Mouse (Mus musculus) 416B (cell line): ENCODE measurements around the gene Lin52.

Experiments used
- DNase-seq: peaks from one replicate; pipeline ENCODE4 v3.0.0; 2011; ENCODE audit warnings: low read depth

Lin52 gene

DNA sequence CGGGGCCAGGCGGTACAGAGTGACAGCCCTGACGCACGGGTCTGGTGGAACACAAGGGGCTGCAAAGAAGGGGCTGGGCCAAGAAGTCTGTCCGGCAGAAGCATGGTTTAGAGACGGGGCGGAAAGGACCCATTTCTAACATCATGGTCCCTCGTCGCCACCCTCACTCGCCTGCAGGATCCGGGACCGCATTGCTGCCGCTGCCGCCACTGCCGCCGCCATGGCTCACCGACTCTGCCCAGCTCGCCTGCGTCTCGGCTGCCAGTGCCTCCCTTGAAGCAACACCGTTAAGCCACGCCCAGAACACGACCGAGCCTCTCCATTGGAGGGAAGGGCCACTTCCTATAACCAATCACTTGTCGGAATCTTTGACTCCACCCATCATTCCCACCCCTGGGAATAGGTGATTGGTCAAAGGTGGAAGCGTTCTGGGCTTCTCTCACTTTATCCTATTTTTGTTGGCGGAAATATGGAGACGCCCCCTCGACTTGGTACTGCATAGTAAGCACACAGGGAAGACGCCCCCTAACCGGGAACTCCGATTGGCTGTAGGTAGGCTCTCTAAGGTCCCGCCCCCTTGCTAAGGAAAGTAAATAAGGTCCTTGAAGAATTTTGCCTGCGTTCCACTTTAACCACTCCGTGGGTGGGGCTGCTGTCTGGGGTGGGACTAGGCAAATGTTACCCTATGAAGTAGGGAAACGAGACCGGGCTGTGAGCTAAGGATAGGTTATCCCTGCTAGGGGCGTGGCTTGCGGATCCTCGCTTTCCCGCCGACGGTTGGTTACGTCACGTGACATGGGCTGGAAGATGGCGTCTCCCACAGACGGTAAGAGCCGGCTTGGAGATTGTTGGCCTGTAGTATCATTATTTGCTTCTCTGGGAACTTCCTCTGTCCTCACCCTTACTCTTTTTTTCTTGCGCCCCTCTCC is at the start of gene Lin52, which contains the start of gene Aldh6a1:
Gene Lin52, plus strand, starts transcription at position 705 of the 929 bp plus-strand sequence.
Gene Aldh6a1, minus strand, starts transcription at position 287 of the 929 bp plus-strand sequence.
- peak; percentile 100 for DNase-seq

DNA sequence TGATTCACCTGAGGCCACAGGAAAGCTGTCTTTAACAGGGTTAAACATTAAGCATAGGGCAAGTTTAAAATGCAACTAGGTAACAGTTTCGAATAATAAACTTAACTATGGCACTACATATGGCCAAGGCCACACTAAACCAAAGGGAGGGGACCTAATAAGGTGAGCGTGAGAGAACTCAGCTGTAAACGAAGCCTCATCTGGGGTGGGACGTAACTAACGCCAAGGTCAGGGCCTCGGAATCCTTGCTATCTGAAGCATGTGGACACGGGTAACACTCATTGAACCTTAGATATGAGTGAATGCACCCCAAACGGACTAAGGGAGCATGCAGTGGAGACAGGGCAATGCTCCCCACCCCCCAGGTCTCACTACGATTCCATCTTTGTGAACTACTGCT is 48.3 kb upstream of the Lin52 start:
- DNase-seq: no peak

DNA sequence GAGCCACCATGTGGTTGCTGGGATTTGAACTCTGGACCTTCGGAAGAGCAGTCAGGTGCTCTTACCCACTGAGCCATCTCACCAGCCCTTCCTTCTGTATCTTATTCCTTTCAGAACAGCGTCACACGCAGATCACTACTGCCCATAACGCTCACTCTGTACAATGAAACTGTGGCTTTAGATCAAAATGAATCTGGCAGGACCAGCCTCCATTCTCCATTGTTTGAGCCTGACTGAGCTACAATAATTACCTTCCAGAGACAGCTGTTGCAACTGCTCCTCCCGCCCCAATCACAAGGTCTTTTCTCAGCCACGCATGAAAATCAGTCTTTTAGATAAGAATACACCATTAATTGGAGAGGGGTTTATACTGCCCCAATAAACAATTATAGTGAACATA is 46.7 kb upstream of the Lin52 start:
- DNase-seq: no peak

DNA sequence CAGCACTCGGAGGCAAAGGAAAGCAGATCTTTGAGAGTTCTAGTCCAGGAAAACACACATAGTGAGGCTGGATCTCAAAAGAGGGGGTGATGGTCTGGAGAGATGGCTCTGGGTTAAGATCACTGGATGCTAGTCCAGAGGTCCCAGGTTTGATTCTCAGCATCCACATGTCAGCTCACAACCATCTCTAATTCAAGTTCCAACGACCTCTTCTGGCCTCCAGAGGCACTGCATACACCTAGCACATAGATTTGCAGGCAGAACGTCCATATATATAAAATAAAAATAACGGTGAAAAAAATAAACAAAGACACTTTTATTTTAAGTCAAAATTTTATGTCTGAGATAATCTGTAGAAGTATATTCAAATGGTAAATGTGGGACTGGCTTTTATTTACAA is 44.0 kb upstream of the Lin52 start:
- DNase-seq: peak; percentile 37

DNA sequence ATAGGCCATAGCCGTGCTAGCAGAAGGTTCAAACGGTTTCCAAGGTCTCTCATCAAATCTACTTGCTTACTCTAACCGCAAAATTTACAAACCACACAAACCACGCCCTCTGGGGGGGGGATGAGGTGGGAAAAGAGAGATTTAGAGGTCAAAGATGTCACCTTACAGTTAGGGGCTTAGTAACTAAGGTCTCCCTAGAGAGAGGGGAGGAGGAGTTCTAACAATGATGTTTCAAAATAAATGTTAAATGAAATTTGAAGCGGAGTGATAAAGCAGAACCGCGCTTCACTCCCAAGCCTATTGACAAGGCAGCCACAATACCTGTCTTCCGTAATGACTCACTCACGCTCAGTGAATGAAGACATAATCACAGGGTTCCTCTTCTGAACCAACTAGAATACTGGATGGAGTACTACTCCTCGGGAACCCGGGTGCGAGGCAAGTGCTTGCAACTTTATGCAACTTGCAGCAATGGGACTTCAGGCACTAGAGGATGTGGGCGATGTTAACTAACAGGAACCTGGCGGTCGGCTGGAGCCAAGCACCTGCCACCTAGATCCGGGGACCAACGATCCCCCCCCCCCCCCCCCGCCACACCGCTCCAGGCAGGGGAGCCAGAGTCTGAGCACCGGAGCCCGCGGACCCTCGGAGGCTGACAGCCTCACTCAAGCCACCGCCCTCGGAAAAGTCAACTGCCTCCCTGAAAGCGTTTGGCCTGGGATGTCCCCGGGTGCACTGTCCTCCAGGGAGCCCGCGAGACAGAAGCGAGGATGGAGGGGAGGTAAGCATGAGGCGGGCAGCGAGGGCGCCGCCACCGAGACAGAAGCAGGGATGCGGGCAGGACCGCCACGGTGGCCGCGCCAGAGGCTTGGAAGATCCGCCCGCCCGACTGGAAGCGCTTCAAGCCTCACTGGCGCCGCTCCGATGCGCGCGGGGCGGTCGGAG is 43.1 kb upstream of the Lin52 start:
- DNase-seq: peak; percentile 84

DNA sequence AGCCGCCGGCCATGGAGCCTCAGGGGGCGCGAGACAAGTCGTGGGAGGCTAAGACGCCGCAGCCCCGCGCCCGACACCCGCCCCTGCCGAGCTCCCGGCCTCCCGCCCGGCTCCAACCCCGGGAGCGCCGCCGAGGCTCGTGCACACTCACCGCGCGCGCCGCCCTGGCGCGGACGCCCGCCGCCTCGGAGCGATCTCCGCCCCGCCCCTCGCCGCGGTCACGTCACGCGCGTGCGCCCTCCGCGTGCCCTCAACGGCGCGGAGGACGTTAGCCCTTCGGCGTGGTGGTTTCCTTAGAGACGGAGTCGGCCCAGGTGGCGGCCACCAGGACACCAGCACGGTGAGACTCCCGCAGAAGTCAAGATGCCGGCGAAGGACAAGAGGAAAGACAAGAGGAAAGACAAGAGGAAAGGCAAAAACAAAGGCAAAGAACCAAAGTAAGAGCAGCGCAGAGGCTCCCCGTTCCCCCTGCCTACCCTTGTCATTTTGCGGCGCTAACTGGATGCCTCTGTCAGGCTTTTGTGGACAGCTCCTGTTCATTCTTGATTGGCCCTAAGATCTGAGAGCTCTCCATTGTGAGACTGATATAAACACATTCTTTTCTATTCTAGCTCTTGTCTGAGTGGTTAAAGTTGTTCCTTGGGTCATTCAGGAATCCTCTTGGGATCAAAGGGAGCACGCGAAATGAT is 42.3 kb upstream of the Lin52 start, which contains the start of the genes Entpd5 and Bbof1:
Gene Entpd5, minus strand, starts transcription at position 211 of the 689 bp plus-strand sequence.
Gene Bbof1, plus strand, starts transcription at position 253 of the 689 bp plus-strand sequence.
- DNase-seq: peak; percentile 76

DNA sequence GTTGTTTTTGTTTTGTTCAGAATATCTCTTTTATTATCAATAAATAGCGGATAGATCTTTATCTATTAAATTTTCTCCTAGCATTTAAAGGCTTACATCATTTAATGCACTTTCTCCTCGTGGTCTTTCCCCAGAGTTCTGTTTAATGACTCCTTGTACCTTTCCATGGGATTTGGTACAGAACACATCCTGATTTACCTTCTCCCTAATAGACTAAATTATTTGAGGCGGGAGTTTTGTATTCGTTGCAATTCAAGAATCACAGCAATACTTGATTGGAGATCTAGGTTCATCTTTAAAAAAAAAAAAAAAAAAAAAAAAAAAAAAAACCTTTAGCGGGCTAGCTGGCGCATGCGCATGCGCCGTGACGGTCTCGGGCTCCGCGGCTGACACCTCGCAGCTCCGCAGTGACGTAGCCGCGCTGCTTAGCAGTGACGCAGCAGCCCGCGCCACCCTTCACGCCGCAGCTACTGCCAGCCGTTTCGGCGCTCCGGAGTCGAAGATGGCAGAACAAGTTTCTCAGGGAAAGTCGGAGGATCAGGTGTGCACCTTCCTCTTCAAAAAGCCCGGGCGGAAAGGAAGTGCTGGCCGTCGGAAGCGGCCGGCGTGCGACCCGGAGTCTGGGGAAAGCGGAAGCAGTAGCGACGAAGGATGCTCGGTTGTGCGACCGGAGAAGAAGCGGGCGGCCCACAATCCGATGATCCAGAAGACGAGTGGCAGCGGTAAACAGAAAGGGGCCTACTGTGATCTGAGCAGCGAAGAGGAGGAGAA is 34.2 kb upstream of the Lin52 start, which contains the start of gene Rnf113a2:
Gene Rnf113a2, plus strand, starts transcription at position 363 of the 771 bp plus-strand sequence.
- peak; percentile 92 for DNase-seq

DNA sequence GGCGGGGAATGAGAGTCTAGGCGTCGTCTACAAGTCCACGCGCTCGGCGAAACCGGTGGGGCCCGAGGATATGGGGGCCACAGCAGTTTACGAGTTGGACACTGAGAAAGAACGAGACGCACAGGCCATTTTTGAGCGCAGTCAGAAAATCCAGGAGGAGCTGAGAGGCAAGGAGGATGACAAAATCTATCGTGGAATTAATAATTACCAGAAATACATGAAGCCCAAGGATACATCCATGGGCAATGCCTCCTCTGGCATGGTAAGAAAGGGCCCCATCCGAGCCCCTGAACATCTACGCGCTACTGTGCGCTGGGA is 33.7 kb upstream of the Lin52 start:
- no peak for DNase-seq

DNA sequence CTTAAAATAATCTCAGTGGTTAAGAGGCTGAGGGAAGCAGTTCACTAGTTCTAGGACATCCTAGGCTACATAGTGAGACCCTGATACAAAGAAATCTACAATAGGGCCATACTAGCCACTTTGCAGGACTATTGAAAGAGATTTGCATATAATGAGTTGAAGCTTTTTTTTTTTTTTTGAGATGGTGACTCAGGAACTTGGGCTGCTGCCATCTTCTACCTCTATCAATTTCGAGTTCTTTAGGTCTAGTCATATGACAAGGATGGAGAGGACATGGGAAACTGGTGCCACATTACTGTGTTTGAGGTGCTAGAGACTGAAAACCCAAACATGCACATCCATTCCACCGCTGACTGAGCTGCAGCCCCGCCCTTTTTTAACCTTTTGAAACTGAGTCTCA is 27.2 kb upstream of the Lin52 start:
- no peak for DNase-seq

DNA sequence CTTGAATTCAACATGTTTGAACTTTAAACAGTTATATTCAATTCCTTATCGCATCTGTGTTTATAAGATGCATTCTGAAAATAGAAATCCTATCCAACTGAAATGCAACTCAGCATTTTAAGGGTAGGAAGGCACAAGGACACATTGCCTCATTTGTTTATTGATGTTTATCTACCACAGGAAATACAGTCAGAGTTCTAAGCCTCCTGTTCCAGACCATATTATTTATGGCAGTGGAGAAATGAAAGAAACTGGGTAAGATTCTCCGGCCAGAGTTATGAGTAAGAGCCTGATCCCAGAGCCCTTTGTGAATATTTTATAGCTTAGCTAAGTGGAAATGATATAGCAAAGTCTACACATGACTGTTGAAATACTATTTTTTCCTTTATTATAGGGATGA is 21.4 kb upstream of the Lin52 start:
- no peak for DNase-seq

DNA sequence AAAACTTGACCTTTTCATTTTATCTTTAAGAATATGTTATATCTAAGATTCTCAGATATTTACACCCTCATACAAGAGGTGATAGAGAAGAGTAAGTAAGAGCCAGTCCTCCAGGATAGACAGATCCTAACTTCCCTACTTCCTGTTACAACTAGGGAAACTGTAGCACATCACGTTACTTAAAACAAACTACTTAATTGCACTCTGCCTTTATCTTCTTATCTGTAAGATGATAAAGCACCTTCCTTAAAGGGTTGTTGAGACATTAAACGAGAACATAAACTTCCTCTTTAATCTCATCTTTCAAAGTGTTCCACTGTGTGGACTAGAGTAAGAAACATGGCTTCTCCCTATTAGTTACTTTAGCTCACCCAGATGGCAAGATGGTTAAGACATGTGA is 12.5 kb upstream of the Lin52 start:
- no peak for DNase-seq

DNA sequence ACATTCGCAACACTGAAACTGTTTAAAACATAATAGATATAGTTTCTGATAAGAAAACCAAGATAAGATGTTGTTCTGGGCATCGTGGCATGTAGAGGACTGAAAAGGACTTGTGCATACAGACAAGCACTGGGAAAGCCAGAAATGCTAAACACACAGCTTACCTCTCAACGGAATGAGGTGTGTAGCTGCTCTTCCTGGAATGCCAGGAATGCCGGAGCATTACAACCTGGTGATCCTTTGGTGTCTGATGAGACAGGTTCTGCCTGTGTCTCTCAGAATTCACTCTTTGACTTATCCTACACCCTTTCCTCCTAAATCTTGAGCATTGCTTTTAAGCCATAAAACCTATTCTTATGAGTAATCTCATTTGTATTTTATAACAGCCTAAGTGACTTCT is 8.7 kb upstream of the Lin52 start:
- DNase-seq: no peak

DNA sequence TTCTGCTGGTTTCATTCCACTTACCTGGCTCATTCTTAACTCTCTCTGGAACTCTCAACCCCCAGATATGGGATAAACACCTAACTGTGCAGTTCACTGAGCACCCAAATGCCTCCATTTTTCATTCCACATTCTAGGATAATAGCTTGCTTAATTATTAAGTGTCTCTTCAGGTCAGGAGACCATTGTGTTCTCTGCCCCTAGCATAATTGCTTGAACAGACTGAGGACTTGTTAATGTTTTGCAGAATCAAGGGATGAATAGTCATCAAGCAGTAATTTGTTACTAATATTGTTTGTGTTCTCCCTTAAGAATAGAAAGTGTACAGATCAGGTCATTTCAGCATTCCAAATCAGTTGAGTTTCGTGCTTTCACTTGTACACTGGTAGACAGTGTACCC is 3.8 kb upstream of the Lin52 start:
- no peak for DNase-seq

DNA sequence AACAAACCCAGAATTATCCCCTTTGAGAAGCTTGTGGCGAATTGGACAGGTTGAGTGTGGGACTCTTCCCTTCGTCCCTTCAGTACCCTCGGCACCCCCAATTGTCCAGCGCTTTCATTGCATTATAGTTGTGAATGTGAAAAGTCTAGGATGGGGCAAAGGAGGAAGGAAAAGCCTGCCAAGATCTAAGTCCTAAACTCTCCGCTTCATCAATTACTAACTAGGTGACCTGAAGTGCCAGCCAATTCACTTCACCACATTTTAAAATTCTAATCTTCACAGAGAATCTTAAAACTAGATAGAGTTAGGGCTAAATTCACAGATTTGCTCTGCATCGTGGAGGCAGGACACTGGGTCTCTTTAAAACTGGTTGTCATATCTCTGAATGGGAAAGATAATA is 3.0 kb upstream of the Lin52 start:
- DNase-seq: no peak

DNA sequence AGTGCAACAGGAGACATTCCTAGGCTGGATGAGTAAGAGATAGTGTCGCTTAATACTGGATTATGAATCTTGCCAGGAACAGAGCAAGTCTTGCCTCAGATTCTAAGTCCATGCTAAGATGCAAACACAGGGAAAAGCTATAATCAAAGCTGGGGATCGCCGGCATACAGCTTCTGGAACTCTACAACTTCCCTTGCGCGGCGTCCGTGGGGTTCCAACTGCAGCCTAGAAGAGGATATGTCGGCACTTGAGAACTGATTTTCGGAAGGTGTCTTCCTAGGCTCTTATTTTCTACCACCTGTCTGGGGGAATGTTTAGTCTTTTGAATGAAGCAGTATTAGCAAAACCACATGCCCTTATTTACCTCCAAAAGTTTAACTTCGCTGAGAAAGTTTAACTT is 1.3 kb upstream of the Lin52 start:
- no peak for DNase-seq

DNA sequence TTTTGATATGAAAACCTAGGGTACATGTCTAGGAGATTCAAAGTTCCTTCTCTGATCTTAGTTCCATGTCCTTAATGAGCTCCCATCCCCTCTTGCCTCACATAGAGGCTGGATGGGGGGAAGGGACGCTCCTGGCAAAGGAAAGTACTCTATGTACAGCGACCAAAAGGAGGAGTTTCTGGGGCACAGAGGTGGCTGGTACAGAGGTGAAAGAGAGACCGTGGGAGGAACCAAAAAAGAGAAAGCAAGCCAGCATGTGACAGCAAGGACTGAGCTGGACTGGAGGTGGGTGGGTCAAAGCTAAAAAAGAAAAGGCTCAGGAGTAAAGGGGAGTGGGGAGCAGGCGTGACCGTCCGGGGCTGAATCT is 888 bp upstream of the Lin52 start:
- no peak for DNase-seq

DNA sequence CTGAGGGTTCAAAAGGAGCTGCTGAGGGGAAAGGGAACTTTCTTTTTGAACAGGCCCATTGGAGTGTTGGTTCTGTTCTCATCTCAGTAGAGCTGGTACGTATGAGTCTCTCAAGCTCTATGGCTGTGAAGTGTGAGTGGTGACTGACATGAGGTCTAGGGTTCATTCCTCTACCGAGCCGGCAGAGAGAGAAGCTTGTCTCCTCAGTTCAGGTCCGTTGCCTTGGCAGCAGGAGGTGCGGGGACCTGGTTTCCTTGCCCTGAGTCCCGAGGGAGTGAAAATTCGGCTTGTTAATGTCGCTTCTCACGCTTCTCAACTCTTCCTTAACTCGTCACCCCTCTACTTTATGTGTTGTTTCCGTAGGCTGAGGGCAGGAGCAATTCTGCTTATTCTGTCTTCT is 579 bp downstream of the Lin52 start:
- peak; percentile 40 for DNase-seq

DNA sequence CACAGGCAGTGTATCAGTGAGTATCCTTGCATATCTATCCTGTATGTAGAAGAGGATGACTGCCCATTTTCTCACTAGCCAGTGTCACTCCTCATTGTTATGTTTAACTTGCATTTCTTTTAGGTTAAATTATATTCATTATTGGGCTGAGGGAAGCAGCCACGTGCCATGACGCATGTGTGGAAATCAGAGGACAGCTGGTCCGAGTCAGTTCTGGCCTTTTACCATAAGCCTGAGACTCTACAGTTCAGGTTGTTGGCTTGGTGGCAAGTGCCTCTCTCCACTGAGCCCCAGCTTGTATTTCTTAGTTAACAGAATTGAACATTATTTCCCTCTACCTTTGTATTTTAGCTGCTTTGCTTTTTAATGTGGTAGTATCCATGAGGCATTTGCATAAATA is 5.7 kb downstream of the Lin52 start:
- no peak for DNase-seq

DNA sequence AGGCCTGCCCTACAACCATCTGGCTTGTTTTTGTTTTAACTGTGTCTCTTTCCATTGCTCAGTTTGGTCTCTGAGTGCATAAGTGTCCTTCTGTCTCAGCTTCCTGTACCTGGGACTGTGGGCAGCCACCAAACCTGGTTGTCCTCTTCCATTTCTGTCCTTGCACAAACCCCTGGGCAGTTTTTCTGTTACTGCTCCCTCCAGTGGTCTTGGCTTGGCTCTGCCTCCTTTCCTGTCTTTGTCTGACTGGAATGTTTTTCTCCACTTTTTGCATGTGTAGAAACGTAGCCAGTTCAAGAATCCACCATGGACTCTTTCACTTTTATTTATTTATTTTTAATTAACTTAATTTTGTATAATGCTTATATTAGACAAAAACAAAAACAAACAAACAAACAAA is 8.6 kb downstream of the Lin52 start:
- peak; percentile 42 for DNase-seq

DNA sequence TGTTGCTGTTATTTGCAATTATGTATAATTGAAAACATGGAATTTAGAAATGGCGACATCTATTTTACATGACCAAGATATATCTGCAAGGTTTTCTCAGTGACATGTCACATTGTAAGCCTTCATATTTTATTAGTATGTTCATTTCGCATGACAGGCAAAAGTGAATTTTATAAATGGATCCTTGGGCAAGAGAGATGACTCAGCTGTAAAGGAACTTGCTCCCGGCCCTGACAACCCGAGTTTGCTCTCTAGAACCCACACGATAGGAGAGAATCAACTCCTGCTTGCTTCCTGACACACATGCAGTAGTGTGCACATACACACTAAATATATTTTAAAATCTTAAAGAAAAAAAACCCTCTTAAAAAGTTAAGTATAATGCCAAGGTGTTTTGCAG is 10.2 kb downstream of the Lin52 start:
- peak; percentile 17 for DNase-seq

DNA sequence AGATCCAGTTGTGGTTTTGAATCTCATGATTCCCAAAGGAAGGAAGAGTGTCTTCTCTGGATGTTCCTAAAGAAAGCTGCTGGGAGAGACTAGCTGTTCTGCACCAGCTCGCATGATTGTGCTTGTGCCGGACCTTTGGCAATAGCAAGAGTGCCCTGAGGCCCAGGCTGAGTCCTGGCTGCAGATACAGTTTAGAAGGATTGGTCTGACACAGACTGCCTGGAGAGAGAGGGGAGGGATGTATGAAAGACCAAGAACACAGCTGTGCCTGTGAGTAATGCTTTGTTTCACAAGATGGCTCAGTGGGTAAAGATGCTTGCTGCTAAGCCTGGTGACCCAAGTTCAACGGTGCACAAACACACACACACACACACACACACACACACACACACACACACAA is 11.6 kb downstream of the Lin52 start:
- DNase-seq: peak; percentile 14
